Mouse (Mus musculus) fibroblast of lung, adult 2 months (primary cell): ENCODE data around the gene Ralgapb.

Source experiments
- DNase-seq: peaks from one replicate; pipeline ENCODE4 v3.0.0-alpha.2; 2011; ENCODE audit warnings: low read depth

The Ralgapb gene

GRCm38 (mm10) chr2:158518583-158518982 lies 108.9 kb downstream of the Ralgapb start:
- no peak for DNase-seq

DNA sequence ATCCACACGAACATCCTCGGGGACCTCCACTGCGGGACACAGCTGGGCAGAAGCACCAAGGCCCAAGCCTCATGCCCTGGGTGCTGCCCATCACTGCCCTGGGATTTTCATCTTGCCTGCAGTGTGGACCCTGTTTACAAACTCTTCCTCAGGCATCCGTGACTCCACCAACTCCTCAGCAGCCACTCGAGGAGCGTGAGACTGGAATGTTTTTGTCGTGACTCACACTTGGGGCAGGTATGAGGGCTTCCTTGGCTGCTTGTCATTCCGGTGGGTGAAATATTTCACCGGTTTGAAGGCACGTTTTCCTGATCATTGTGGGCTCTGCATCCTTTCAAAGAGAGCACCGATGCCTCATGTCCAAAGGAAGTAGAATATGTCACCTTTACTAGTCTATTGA lies 109.4 kb downstream of the Ralgapb start:
- no peak for DNase-seq

DNA sequence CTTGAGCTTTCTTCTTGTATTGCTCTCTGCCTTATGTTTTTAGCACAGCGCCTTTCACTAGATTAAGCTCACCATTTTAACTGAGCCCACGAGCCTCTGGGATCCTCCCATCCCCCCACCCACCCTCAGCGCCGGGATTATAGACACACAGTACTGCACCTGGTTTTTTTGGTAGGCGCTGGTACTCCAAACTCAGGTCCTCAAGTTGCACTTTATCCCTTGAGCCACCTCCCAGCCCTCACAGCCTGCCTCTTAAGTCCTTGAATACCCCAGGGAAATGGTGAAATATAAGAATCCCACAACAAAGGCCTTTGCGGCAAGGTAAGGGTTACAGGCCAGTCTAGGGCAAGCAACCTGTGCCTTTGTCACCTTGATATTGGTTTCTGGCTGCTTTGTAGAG lies 110.2 kb downstream of the Ralgapb start:
- DNase-seq, result no peak

- no peak for DNase-seq
Measured at GRCm38 (mm10) chr2:158523060-158523459, 113.4 kb downstream of the Ralgapb start.

DNA sequence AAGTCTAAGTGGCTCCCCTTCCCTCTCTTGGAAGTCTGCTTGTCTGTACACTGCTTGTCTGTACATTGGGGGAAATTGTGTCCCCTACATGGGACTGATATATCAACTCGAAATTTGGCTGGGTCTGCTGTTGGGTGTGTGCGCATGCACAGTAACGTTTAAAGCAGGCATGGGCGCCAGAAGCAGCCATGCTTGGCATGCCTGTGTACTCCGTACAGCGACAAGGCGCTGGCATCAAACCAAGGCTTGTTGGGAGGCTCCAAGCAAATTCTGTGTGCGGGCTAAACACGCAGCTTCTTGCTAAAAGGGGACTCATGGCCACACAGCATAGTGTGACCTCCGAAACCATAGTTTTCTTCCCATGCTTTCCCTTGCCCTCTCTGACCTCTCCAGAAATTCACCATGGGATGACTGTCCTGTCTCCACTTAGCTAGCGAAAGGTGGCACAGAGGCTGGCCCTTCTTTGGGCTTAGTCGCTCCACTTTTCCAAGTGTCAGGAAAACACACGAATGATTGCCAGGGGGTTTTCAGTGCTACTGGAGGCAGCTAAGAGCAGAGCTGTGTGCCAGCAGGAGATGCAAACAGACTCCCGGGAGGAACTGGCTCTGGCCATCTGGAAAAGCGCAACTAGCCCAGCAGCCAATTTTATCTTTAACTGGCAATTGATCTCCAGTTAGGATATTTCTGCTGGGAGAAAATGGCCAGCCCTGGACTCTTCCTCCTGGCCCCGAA lies 114.6 kb downstream of the Ralgapb start:
- no peak for DNase-seq

DNA sequence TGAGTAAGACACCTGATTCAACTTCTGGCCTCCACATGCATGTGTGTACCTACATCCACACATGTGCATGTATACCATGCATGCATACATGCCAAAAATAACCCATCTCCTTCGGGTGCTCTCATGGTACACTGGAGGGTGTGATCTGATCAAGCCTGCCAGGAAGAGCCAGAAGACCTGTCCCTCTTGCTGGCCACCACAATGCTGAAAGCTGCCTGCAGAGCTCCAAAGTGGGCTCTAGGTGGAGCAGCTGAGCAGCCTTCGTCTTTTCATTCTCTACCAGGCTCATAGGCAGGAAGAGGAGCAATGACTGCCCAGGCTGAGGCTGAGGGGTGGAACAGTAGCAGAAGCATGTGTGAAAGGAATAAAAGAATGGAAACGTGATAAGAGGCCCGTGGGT lies 124.4 kb downstream of the Ralgapb start:
- DNase-seq, result no peak

DNA sequence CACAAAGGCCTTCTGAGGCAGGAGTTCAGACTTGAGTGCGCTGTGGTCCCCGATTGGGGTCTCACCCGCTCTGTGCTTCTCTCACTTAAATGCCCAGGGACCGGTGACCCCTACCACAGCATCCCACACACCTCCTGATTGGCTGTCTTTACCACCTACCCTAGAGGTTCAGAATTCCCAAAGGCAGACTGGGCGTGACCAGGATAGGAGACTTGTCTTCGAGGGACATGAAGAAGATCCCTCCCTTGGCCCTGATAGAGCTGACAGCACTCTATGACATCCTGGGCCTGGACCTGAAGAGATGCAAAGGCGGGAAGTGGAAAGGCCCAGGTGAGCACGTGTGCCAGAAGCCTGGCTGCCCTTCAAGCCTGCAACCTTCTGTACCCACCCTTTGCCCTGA lies 124.9 kb downstream of the Ralgapb start:
- no peak for DNase-seq

GRCm38 (mm10) chr2:158539433-158540305 lies 130.0 kb downstream of the Ralgapb start:
- DNase-seq, result no peak

- no peak for DNase-seq
Measured at GRCm38 (mm10) chr2:158541286-158541685, 131.6 kb downstream of the Ralgapb start.

DNA sequence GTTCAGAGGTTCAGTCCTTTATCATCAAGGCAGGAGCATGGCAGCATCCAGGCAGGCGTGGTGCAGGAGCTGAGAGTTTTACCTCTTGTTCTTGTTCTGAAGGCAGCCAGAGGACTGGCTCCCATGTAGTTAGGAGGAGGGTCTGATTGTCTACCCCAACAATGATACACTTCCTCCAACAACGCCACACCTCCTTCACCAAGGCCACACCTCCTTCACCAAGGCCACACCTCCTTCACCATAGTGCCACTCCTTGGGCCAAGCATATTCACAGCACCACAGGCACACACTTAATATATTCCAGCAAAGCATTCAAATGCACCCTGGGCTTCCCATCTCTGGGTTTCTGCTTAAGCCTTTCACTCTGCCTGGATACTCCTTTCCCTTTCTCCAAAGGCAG lies 135.6 kb downstream of the Ralgapb start:
- DNase-seq, result no peak

GRCm38 (mm10) chr2:158546751-158547150 lies 137.1 kb downstream of the Ralgapb start:
- no peak for DNase-seq
